Mouse (Mus musculus) liver, postnatal 0 days (tissue): ENCODE results near the gene Epha1. TPM values are rescaled to one million over a fixed set of nuclear protein-coding genes. Genes with fewer than 3 reads are reported as not detected.

Source experiments
- ATAC-seq: fragments of 200-750 bp; cut with Nextera tagmentation; 2 replicates; pipeline ENCODE4 v1.8.0; 2017; ENCODE audit warnings: mild to moderate bottlenecking, moderate library complexity
- DNase-seq: peaks from one replicate; pipeline ENCODE4 v3.0.0-alpha.2; 2016
- H3K27ac ChIP-seq: fragments of 300-500 bp; sonication (generic); 2 replicates; pipeline ENCODE4 v1.5.1; 2014; ENCODE audit warnings: antibody characterized with exemption, moderate library complexity, mild to moderate bottlenecking, low read depth
- H3K27me3 ChIP-seq: fragments of 300-500 bp; sonication (generic); 2 replicates; pipeline ENCODE4 v1.6.1; 2014; ENCODE audit warnings: low read length, control low read depth, mixed read lengths; ENCODE audit not compliant: insufficient read depth
- H3K36me3 ChIP-seq: fragments of 300-500 bp; sonication (generic); replicated peaks from 2 replicates; pipeline ENCODE4 v1.6.1; 2014; ENCODE audit warnings: mild to moderate bottlenecking, control low read depth, low read length, moderate library complexity, mixed read lengths; ENCODE audit not compliant: insufficient read depth
- H3K4me1 ChIP-seq: fragments of 300-500 bp; sonication (generic); 2 replicates; pipeline ENCODE4 v1.6.1; 2014; ENCODE audit warnings: antibody characterized with exemption, mild to moderate bottlenecking, control low read depth; ENCODE audit not compliant: insufficient read depth
- H3K4me2 ChIP-seq: fragments of 300-500 bp; sonication (generic); 2 replicates; pipeline ENCODE4 v1.6.1; 2014; ENCODE audit warnings: low read depth, mild to moderate bottlenecking, low read length, moderate library complexity, mixed read lengths
- H3K4me3 ChIP-seq: fragments of 300-500 bp; sonication (generic); 2 replicates; pipeline ENCODE4 v1.5.1; 2014; ENCODE audit warnings: low read depth, low read length
- H3K9ac ChIP-seq: fragments of 300-500 bp; sonication (generic); replicated peaks from 2 replicates; pipeline ENCODE4 v1.6.1; 2014; ENCODE audit warnings: mild to moderate bottlenecking, moderate library complexity
- H3K9me3 ChIP-seq: fragments of 300-500 bp; sonication (generic); 2 replicates; pipeline ENCODE4 v1.6.1; 2016; ENCODE audit warnings: mild to moderate bottlenecking, control low read depth, low read length, mixed read lengths
- CTCF ChIP-seq: sonication (generic); IDR thresholded peaks from 2 replicates; pipeline ENCODE4 v1.5.1; 2016; ENCODE audit warnings: antibody characterized with exemption, low read depth
- EP300 ChIP-seq: IDR thresholded peaks from 2 replicates; pipeline ENCODE4 v1.6.1; 2016; ENCODE audit warnings: antibody characterized with exemption, low read depth, mild to moderate bottlenecking
- WGBS: fragments of 180-500 bp; shearing (Covaris S2); extraction: QIAGEN DNeasy Blood & Tissue Kit; methylation state at CpG from one replicate; pipeline ENCODE4 v1.1.7; 2014; ENCODE audit not compliant: insufficient replicate concordance; 5-methylcytosine and 5-hydroxymethylcytosine counted together
- polyA plus RNA-seq: library from polyadenylated mRNA; unstranded; fragments of >200 nt; fragmentation: Nextera tagmentation; extraction: Ambion mirVana; gene quantifications from 2 replicates; pipeline ENCODE4 v1.2.1, GENCODE M21; 2015

The Epha1 gene
- polyA plus RNA-seq, 1 experiment from 2014 or later, result 18.7 TPM

DNA sequence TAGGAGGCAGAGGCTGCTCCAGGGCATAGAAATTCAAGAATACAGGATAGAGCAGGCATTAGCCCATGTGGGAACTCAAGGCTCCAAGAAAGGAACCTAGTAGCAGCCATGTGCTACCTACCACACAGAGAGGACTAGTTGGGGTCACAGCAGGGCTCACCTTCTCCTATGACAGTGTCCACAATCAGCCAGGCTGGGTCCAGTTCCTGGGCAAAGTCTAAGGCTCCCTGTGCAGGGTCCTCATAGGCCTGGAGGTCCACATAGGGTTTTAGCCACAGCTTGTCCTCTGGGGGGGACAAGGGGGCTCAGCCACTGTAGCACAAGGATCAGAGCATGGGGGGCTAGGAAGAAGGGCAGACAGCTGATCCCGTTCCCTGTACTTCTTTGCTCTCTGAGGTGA lies 10.6 kb downstream of the Epha1 start:
- Histone ChIP-seq H3K27ac (no peak overlapping the region), H3K9me3 (no peaks in the 10 kb centered on the region), H3K27me3 (no peaks in the 10 kb centered on the region), H3K4me1 (no peaks in the 10 kb centered on the region), H3K4me3 (no peak overlapping the region), H3K4me2 (no peak overlapping the region), H3K36me3 (peaks cover 43% of the 10 kb centered on the region), H3K9ac (no peak overlapping the region)
- 90% methylated on average over 1 of the region's 1 CpGs for WGBS
- TF ChIP-seq EP300 (no peak), CTCF (no peak)
- DNase-seq (no peak), ATAC-seq (no peak)

DNA sequence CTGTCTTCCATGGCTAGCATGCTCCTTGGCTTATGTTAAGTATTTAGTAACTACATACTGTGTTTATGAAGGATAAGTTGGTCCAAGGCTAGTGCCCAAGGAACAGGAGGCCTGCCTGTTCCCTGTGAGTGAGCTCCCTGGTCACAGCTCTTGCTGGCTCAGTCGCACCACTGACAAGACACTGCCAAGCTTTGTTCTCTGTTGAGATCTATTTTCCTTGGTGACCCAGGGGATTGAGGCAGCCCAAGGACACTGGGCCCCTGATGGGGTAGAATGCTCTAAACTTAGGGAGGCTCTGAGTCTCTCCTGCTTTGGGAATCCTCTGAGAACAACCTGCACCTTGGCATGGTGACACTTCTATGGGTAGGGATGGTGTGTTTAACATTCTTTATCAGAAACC lies 11.0 kb downstream of the Epha1 start:
- WGBS, result 75% methylated on average over 1 of the region's 1 CpGs

DNA sequence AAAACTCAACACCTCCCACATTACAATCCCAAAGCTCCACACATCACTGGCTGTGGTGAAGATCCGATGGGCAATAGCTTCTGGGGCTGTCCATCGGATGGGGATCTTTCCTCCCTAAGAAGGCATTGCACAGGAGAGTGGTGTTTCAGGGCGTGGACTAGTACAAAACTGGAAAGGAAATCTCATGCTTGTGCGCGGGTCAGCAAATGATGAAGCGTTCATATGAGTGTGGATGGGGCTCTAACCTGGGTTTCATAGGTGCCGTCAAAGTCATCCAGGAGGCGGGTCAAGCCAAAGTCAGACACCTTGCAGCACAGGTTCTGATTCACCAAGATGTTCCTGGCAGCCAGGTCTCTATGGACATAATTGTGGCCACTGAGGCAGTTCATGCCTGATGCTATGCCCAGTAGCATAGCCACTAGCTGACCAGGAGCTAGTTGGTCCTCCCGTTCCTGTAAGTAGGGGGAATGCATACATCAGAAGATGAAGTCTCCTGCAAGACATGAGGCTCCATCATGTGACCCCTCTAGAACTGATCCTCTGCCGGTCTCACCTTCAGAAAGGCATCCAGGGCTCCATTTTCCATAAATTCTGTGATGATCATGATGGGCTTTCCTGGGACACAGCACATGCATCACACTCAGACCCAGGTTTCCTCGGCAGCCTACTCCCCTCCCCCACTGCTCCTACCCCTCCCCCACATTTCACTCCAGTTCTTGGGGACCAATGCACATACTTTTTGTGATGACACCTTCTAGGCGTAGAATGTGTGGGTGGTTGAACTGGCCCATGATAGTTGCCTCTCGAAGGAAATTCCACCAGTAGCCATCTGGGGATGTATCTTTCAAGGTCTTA lies 11.8 kb downstream of the Epha1 start:
- no peak overlapping the region for H3K27ac ChIP-seq
- 76% methylated on average over 13 of the region's 13 CpGs for WGBS
- DNase-seq (no peak), ATAC-seq (no peak)
- H3K4me2 ChIP-seq, result no peak overlapping the region
- H3K9ac ChIP-seq, result no peak overlapping the region
- H3K27me3 ChIP-seq, result no peaks in the 10 kb centered on the region
- no peaks in the 10 kb centered on the region; the same call in 1 of the 2 replicates for H3K4me1 ChIP-seq
- no peaks in the 10 kb centered on the region for H3K9me3 ChIP-seq
- H3K36me3 ChIP-seq, result peaks cover 55% of the 10 kb centered on the region
- no peak overlapping the region for H3K4me3 ChIP-seq
- TF ChIP-seq EP300 (no peak), CTCF (no peak)

More for the DNA sequence above, 11.0 kb downstream of the Epha1 start:
- ATAC-seq, result no peak
- peaks cover 47% of the 10 kb centered on the region for H3K36me3 ChIP-seq
- no peaks in the 10 kb centered on the region for H3K27me3 ChIP-seq
- no peak overlapping the region for H3K4me3 ChIP-seq
- H3K4me2 ChIP-seq, result no peak overlapping the region
- no peak overlapping the region for H3K27ac ChIP-seq
- DNase-seq, result no peak
- no peak overlapping the region for H3K9ac ChIP-seq
- H3K4me1 ChIP-seq, result no peaks in the 10 kb centered on the region
- no peaks in the 10 kb centered on the region for H3K9me3 ChIP-seq
- TF ChIP-seq EP300, result no peak
- TF ChIP-seq CTCF, result no peak

DNA sequence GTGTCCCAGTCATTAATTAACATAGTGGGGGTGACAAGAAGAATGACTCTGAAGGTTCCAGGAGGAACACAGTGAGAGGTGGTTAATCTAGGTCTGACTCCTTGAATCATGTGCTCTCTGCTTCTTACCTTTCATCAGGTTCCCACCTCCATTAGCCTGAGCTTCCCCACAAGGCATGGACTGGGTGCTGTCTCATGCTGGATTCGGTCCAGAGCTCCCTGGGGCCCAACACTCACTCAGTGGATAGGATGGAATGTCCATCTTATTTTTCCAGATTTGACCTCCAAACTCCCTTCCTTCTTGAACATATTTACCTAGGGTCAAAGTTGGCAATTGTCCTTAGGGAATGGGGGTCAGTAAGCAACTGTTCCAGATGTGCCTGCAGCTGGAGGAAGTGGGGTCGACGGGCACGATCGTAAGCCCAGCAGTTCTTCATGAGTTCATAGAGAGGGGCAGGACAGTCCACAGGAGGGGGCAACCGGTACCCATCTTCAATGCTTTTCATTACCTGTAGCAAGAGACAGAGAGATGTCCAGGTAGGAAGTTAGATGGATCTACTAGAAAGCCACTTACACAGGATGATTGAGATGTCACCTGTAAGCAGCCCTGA lies 12.7 kb downstream of the Epha1 start:
- Histone ChIP-seq H3K9me3 (no peaks in the 10 kb centered on the region), H3K27me3 (no peaks in the 10 kb centered on the region), H3K4me2 (no peak overlapping the region), H3K9ac (no peak overlapping the region), H3K4me3 (no peak overlapping the region), H3K27ac (no peak overlapping the region), H3K4me1 (no peaks in the 10 kb centered on the region; the same call in 1 of the 2 replicates), H3K36me3 (peaks cover 61% of the 10 kb centered on the region)
- ATAC-seq (no peak), DNase-seq (no peak)
- 77% methylated on average over 6 of the region's 6 CpGs for WGBS
- TF ChIP-seq CTCF (no peak), EP300 (no peak)

DNA sequence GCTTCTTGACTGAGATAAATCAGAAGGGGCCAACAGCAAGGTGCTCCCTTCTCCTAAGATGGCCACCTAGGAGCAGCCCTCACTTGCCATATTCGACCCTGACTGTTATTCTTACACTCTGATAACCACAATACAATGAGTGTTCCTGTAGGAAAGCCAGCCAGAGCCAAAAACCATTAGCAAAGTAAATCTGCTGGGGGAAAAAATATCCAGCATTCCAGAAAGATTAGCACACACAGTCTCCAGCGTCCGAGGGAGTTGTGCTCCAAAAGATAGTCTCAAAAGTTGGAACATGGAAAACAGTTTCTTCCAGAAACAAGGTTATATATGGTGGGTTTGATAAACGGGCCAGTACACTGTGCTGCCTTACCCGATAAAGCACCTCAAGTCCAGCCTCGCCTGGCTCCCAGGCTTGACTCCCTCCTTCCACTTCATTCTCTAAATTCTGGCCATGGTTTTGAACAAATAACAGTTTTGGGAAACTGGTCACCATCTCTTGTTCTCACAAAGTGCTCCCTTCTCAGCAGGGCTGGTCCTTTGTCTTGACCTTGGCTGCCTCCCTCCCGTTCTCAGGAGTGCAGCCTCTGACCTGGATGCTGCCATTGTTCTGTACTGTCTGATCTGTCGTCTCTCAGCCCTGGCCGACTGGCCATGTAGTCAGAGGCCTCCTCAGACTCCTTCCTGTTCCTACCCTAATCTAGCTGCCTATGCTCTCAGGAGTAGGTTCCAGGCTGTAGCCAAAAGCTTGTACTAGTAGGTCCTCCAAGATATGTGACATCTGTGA lies 13.5 kb downstream of the Epha1 start:
- Histone ChIP-seq H3K27me3 (no peaks in the 10 kb centered on the region), H3K4me2 (no peak overlapping the region), H3K9me3 (no peaks in the 10 kb centered on the region), H3K27ac (0 out of 2 replicates have a peak overlapping the region, but pooled peaks have one; percentile 29), H3K4me3 (no peak overlapping the region), H3K9ac (no peak overlapping the region), H3K4me1 (peaks cover 5% of the 10 kb centered on the region), H3K36me3 (peaks cover 66% of the 10 kb centered on the region)
- 67% methylated on average over 9 of the region's 9 CpGs for WGBS
- no peak for TF ChIP-seq CTCF
- TF ChIP-seq EP300, result no peak
- DNase-seq (no peak), ATAC-seq (no peak)

DNA sequence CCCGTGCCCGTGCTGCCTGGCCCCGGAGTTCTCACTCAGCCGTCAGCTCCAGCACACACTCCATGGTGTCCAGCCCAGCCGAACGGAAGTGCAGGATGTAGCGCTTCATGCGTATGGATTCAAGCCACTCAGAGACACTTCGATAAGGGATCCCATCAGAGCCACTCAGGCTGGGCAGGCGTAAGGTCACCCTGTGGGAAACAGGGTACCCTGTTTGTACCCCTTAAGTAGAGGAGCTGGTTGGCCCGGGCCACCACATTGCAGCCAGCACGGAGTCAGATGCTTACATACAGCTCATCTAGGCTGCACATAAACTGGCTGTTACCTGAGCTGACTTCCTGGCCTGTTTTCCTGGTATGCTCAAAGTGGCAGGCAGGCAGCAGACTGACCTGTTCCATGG lies 14.2 kb downstream of the Epha1 start:
- peaks cover 5% of the 10 kb centered on the region for H3K4me1 ChIP-seq
- H3K4me2 ChIP-seq, result no peak overlapping the region
- no peak overlapping the region for H3K9ac ChIP-seq
- no peaks in the 10 kb centered on the region for H3K9me3 ChIP-seq
- TF ChIP-seq CTCF, result no peak
- DNase-seq, result no peak
- H3K27me3 ChIP-seq, result no peaks in the 10 kb centered on the region
- WGBS, result 81% methylated on average over 12 of the region's 12 CpGs
- no peak overlapping the region for H3K4me3 ChIP-seq
- H3K27ac ChIP-seq, result no peak overlapping the region
- ATAC-seq, result no peak
- H3K36me3 ChIP-seq, result peaks cover 61% of the 10 kb centered on the region
